In genomic region chr15:99455415-99455814, GRCm38 (mm10) we compare ENCODE assay signal across 11 mouse cellular contexts. TPM values are rescaled to one million over a fixed set of nuclear protein-coding genes. Genes with fewer than 3 reads are reported as not detected.
DNase-seq lines count a peak whose midpoint lies in the region; ATAC-seq and TF ChIP-seq lines count a peak whose summit lies in the region.
"Had no signal": no experiment of that assay in that cellular context is flagged by ENCODE, and none has a peak within 500 bp of the region (broad histone marks: within the 10 kb centered on the region; RNA-seq: fewer than 3 reads in every experiment).

No protein-coding gene starts in this region.

- no peak for TF ChIP-seq CTCF in cerebellum, adult 2 months (IDR thresholded peaks at IDR 0.05; ENCODE audit: borderline replicate concordance, insufficient read depth, low read depth, low read length)

- intact Hi-C loops in heart, postnatal 14 days (cut with DNase I): loop anchor here (5.0 kb wide), 1 partner anchor 33 kb away; no protein-coding TSS in a partner anchor

- WGBS in heart, embryonic 16.5 days: 82% methylated on average over 3 of the region's 3 CpGs
- 80% methylated on average over 3 of the region's 3 CpGs for WGBS in embryonic facial prominence, embryonic 10.5 days
- WGBS in forebrain, embryonic 14.5 days: 77% methylated on average over 3 of the region's 3 CpGs
- WGBS in limb, embryonic 15.5 days: 51% methylated on average over 3 of the region's 3 CpGs
- 56% methylated on average over 3 of the region's 3 CpGs for WGBS in cerebellum, adult 2 months

- H3K36me3 ChIP-seq in heart, embryonic 16.5 days (ENCODE audit: control insufficient read depth, insufficient read depth): no peaks in the 10 kb centered on the region
- peaks cover 55% of the 10 kb centered on the region for H3K36me3 ChIP-seq in embryonic facial prominence, embryonic 10.5 days (replicated peaks)
- H3K36me3 ChIP-seq in forebrain, embryonic 14.5 days (ENCODE audit: control insufficient read depth, insufficient read depth, low read length): 0 out of 2 replicates have a peak, but pooled peaks cover 3% of the 10 kb centered on the region
- H3K36me3 ChIP-seq in limb, embryonic 15.5 days: peaks cover 19% of the 10 kb centered on the region

- no peak for DNase-seq in heart, postnatal 14 days
- no peak for DNase-seq in embryonic facial prominence, embryonic 10.5 days (ENCODE audit: low spot score)
- DNase-seq in forebrain, embryonic 14.5 days (ENCODE audit: low spot score): no peak
- DNase-seq in thymus, postnatal 10 days (ENCODE audit: low spot score in 2 of 2): no peak
- no peak for DNase-seq in gastrocnemius, postnatal 4 days (ENCODE audit: low spot score in 2 of 2)
- DNase-seq in cerebellum, adult 2 months: no peak
- DNase-seq: kidney, adult 18-20 months; lung, postnatal 14 days; thymus, postnatal 36 days had no signal

- H3K27me3 ChIP-seq in heart, embryonic 16.5 days (ENCODE audit: control insufficient read depth, insufficient read depth, low read length): no peaks in the 10 kb centered on the region
- no peaks in the 10 kb centered on the region for H3K27me3 ChIP-seq in embryonic facial prominence, embryonic 10.5 days (replicated peaks; ENCODE audit: low read depth, poor library complexity, severe bottlenecking)
- no peaks in the 10 kb centered on the region for H3K27me3 ChIP-seq in forebrain, embryonic 14.5 days (replicated peaks; ENCODE audit: control insufficient read depth, insufficient read depth, low read length)
- no peaks in the 10 kb centered on the region for H3K27me3 ChIP-seq in limb, embryonic 15.5 days
- no peaks in the 10 kb centered on the region for H3K27me3 ChIP-seq in cerebellum, adult 2 months (ENCODE audit: control insufficient read depth, insufficient read depth, low read length)

- H3K9ac ChIP-seq in heart, embryonic 16.5 days (ENCODE audit: low read length): peak overlapping the region; percentile 23
- 0 out of 2 replicates have a peak overlapping the region, but pooled peaks have one; percentile 29 for H3K9ac ChIP-seq in forebrain, embryonic 14.5 days (ENCODE audit: low read length)
- H3K9ac ChIP-seq in limb, embryonic 15.5 days: peak overlapping the region; percentile 1; the same call in 1 of the 2 replicates

- no peak for TF ChIP-seq POLR2A in cerebellum, adult 2 months (IDR thresholded peaks at IDR 0.05; ENCODE audit: borderline replicate concordance, insufficient read depth, low read length)

- no peak overlapping the region for H3K4me2 ChIP-seq in heart, embryonic 16.5 days (ENCODE audit: low read depth, low read length)
- H3K4me2 ChIP-seq in forebrain, embryonic 14.5 days (ENCODE audit: low read length): peak overlapping the region; percentile 60; the same call in 1 of the 2 replicates
- peak overlapping the region; percentile 72 for H3K4me2 ChIP-seq in limb, embryonic 15.5 days

- no peak overlapping the region for H3K4me3 ChIP-seq in heart, embryonic 16.5 days (ENCODE audit: low read length)
- H3K4me3 ChIP-seq in embryonic facial prominence, embryonic 10.5 days: peak overlapping the region; percentile 83
- no peak overlapping the region for H3K4me3 ChIP-seq in forebrain, embryonic 14.5 days (ENCODE audit: low read depth, low read length)
- peak overlapping the region; percentile 15 for H3K4me3 ChIP-seq in limb, embryonic 15.5 days
- no peak overlapping the region for H3K4me3 ChIP-seq in cerebellum, adult 2 months (replicated peaks; ENCODE audit: insufficient read depth, low read depth, low read length)

- no peaks in the 10 kb centered on the region for H3K9me3 ChIP-seq in heart, embryonic 16.5 days (replicated peaks; ENCODE audit: control insufficient read depth, low read length)
- H3K9me3 ChIP-seq in embryonic facial prominence, embryonic 10.5 days: no peaks in the 10 kb centered on the region
- H3K9me3 ChIP-seq in forebrain, embryonic 14.5 days (replicated peaks; ENCODE audit: control insufficient read depth, low read length): no peaks in the 10 kb centered on the region
- H3K9me3 ChIP-seq in limb, embryonic 15.5 days: no peaks in the 10 kb centered on the region

- no peak overlapping the region for H3K27ac ChIP-seq in heart, embryonic 16.5 days (ENCODE audit: low read length)
- H3K27ac ChIP-seq in embryonic facial prominence, embryonic 10.5 days (replicated peaks): peak overlapping the region; percentile 24; the same call in 1 of the 2 replicates
- no peak overlapping the region for H3K27ac ChIP-seq in forebrain, embryonic 14.5 days (ENCODE audit: low read depth, low read length)
- peak overlapping the region; percentile 68 for H3K27ac ChIP-seq in limb, embryonic 15.5 days
- no peak overlapping the region for H3K27ac ChIP-seq in cerebellum, adult 2 months (ENCODE audit: insufficient read depth, low read length)

- ATAC-seq in heart, embryonic 16.5 days (replicated peaks; ENCODE audit: extremely low read depth, insufficient read depth, low FRiP score): no peak
- ATAC-seq in forebrain, embryonic 14.5 days: no peak
- ATAC-seq in limb, embryonic 15.5 days (ENCODE audit: insufficient number of reproducible peaks, low FRiP score, low TSS enrichment, low read depth): no peak

- peaks cover 42% of the 10 kb centered on the region for H3K4me1 ChIP-seq in heart, embryonic 16.5 days (ENCODE audit: control insufficient read depth, insufficient read depth, low read length)
- H3K4me1 ChIP-seq in embryonic facial prominence, embryonic 10.5 days: peaks cover 53% of the 10 kb centered on the region
- peaks cover 22% of the 10 kb centered on the region for H3K4me1 ChIP-seq in forebrain, embryonic 14.5 days (ENCODE audit: control insufficient read depth, insufficient read depth, low read length)
- H3K4me1 ChIP-seq in limb, embryonic 15.5 days: peaks cover 52% of the 10 kb centered on the region
- peaks cover 13% of the 10 kb centered on the region for H3K4me1 ChIP-seq in cerebellum, adult 2 months (ENCODE audit: control insufficient read depth, insufficient read depth, low read length)

RNA-seq across cellular contexts. Expression of gene Nckap5l, which starts 2.1 kb away (rescaled TPM):
- 6.6 and 7.9 TPM in 2 replicates for polyA plus RNA-seq in heart, embryonic 16.5 days (2015; fragmentation: Nextera tagmentation; extraction: Ambion mirVana)
- 10 to 100 TPM; 11.2 to 13.6 TPM for total RNA-seq in heart, postnatal 14 days (2021)
- polyA plus RNA-seq in embryonic facial prominence, embryonic 10.5 days (2016; fragmentation: Nextera tagmentation; extraction: Ambion mirVana): 14.1 and 15.1 TPM in 2 replicates
- polyA plus RNA-seq in forebrain, embryonic 14.5 days (2014; fragmentation: Nextera tagmentation; extraction: Ambion mirVana): 9.1 and 12.4 TPM in 2 replicates
- 10.5 and 12.3 TPM in 2 replicates for polyA plus RNA-seq in limb, embryonic 15.5 days (2015; fragmentation: Nextera tagmentation; extraction: Ambion mirVana)
- total RNA-seq in gastrocnemius, postnatal 4 days (2021): 10 to 100 TPM; 37.2 to 39.4 TPM
- polyA plus RNA-seq in cerebellum, adult 2 months (2012; rRNA removed): 12.3 TPM in 2 replicates

RNA-seq across cellular contexts. Expression of gene Bcdin3d, which starts 19.1 kb away (rescaled TPM):
- 12.5 and 13.0 TPM in 2 replicates for polyA plus RNA-seq in heart, embryonic 16.5 days (2015; fragmentation: Nextera tagmentation; extraction: Ambion mirVana)
- total RNA-seq in heart, postnatal 14 days (2021): 1 to 10 TPM; 3.9 to 4.9 TPM
- polyA plus RNA-seq in embryonic facial prominence, embryonic 10.5 days (2016; fragmentation: Nextera tagmentation; extraction: Ambion mirVana): 16.0 and 16.7 TPM in 2 replicates
- 22.4 and 25.4 TPM in 2 replicates for polyA plus RNA-seq in forebrain, embryonic 14.5 days (2014; fragmentation: Nextera tagmentation; extraction: Ambion mirVana)
- 12.7 and 15.1 TPM in 2 replicates for polyA plus RNA-seq in limb, embryonic 15.5 days (2015; fragmentation: Nextera tagmentation; extraction: Ambion mirVana)
- 1 to 10 TPM; 7.2 to 7.4 TPM for total RNA-seq in gastrocnemius, postnatal 4 days (2021)
- polyA plus RNA-seq in cerebellum, adult 2 months (2012; rRNA removed): 11.6 and 12.4 TPM in 2 replicates

Comparison
In these comparisons a context has a peak if more than half of its experiments do, and no peak if none do; other contexts are left out.
1. H3K27ac ChIP-seq: peak in embryonic facial prominence, embryonic 10.5 days (single experiment) and limb, embryonic 15.5 days (single experiment); none in heart, embryonic 16.5 days (single experiment), forebrain, embryonic 14.5 days (single experiment) and cerebellum, adult 2 months (single experiment).
2. H3K4me3 ChIP-seq: peak in embryonic facial prominence, embryonic 10.5 days (single experiment) and limb, embryonic 15.5 days (single experiment); none in heart, embryonic 16.5 days (single experiment), forebrain, embryonic 14.5 days (single experiment) and cerebellum, adult 2 months (single experiment).
3. Peak in every context shown above with its lines, with median percentiles within 50 percentile points of each other: H3K9ac ChIP-seq.